Mouse (Mus musculus) urinary bladder, adult 2 months (tissue): ENCODE data around the gene Ctag2. TPM values are rescaled to one million over a fixed set of nuclear protein-coding genes. Genes with fewer than 3 reads are reported as not detected.

Experiments
- DNase-seq: peaks from one replicate; pipeline ENCODE4 v3.0.0; 2022; ENCODE audit warnings: low spot score
- polyA plus RNA-seq: library from polyadenylated mRNA; depleted of rRNA; stranded (reverse); fragments of >200 nt; gene quantifications from 2 replicates; pipeline ENCODE4 v1.2.3, GENCODE M21; 2012; rRNA removed

Ctag2 gene
- not detected in 2 replicates for polyA plus RNA-seq

DNA sequence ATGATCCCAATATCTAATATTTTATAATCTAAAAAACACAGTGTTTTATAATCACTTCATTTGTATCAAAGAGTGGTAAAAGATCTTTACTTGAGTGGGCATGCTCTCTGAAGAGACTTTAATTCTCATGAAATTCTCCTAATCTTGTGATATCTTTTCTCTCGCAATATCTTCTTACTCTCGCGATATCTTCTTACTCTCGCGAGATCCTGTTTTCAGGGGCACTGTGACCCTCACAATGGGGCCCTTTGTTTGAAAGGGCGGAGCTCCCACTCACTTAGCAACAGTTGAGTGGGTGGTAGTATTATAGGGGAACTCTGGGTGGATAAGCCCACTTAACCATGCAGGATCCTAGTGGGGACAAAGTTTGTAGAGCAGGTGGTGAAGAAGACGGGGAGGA is at the start of gene Ctag2:
Gene Ctag2, plus strand, starts transcription at position 301 of the 400 bp plus-strand sequence.
- no peak for DNase-seq
